Mouse (Mus musculus): ENCODE measurements at regions not wholly inside any gene's neighbourhood (a gene's known extent, or its start where the extent isn't known, plus 50 kb on each side); places are given as distances from the start of the nearest gene placed in this dataset.

DNA sequence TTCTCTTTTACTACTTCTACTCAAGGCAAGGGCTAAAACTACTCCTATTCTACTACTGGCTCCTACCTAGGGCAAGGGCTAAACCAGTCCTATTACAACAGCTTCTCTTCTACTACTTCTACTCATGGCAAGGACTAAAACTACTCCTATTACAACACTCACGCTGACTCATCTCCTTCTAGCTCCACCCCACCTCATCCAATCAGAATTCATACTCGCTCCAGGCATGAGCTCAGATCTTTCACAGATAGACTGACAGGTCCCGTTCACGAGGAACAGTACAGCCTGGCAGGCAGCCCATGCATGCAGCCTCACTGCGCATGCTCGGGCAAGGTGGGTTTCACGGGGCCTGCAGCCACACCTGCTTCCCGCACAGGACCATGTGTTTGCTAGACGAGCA is 79.6 kb upstream of the Nyx start:
- no peak overlapping the region for H3K27ac ChIP-seq
- no peak overlapping the region for H3K4me3 ChIP-seq (replicated peaks)
- H3K4me2 ChIP-seq: no peak overlapping the region
- 0 out of 2 replicates have a peak, but pooled peaks cover 4% of the 10 kb centered on the region for H3K9me3 ChIP-seq (replicated peaks)
- no peaks in the 10 kb centered on the region for H3K4me1 ChIP-seq
- H3K27me3 ChIP-seq: peaks cover 11% of the 10 kb centered on the region
- no peak overlapping the region for H3K9ac ChIP-seq
- WGBS: 78% methylated on average over 9 of the region's 9 CpGs
- no peak for ATAC-seq (replicated peaks; ENCODE audit: low FRiP score)
- H3K36me3 ChIP-seq: no peaks in the 10 kb centered on the region

DNA sequence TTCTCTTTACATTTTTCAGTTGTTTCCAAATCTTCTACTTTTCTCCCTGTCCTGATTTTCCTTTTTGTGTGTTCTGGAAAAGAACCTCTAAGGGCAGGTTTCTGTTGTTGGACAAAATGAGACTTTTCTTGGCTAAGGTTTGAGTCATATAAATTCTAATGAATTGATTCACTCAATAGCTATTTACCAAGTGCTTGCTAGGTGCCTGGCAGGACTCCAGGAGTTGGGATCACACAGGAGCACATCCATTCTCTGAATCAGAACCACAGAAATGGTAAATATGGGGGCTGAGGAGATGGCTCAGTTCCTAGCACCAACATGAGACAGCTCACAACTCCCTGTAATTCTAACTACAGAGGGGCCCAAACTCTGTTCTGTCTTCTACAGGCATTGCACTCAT is 67.4 kb upstream of the Nyx start:
- H3K4me2 ChIP-seq: no peak overlapping the region
- no peaks in the 10 kb centered on the region for H3K36me3 ChIP-seq
- H3K9me3 ChIP-seq (replicated peaks): no peaks in the 10 kb centered on the region
- H3K4me1 ChIP-seq: no peaks in the 10 kb centered on the region
- H3K4me3 ChIP-seq (replicated peaks): no peak overlapping the region
- H3K9ac ChIP-seq: no peak overlapping the region
- peaks cover 16% of the 10 kb centered on the region; the same call in 1 of the 2 replicates for H3K27me3 ChIP-seq
- ATAC-seq (replicated peaks; ENCODE audit: low FRiP score): no peak
- no peak overlapping the region for H3K27ac ChIP-seq

DNA sequence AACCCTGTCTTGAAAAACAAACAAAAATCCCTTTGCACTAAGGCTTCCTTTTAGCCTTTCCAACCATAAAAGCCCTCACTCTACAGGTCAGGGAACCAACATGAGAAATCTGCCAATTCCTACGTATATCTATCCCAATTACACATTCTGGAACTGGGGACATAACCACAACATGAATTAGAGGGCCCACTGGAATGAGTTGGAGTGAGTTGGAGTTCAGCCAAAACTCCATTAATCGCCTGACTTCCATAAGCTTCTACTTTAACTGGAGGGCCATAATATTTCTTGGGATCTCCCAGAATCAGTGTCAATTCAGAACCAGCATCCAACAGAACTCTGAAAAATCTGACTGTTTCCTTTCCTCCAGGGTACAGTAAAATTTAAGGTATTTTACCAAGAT is 53.2 kb upstream of the Nyx start:
- Histone ChIP-seq H3K9me3 (replicated peaks) (no peaks in the 10 kb centered on the region), H3K36me3 (no peaks in the 10 kb centered on the region), H3K4me3 (replicated peaks) (no peak overlapping the region), H3K9ac (no peak overlapping the region), H3K4me2 (no peak overlapping the region), H3K4me1 (no peaks in the 10 kb centered on the region), H3K27ac (no peak overlapping the region), H3K27me3 (peaks cover 51% of the 10 kb centered on the region)
- no peak for ATAC-seq (replicated peaks; ENCODE audit: low FRiP score)
- WGBS: 63% methylated on average over 2 of the region's 2 CpGs

DNA sequence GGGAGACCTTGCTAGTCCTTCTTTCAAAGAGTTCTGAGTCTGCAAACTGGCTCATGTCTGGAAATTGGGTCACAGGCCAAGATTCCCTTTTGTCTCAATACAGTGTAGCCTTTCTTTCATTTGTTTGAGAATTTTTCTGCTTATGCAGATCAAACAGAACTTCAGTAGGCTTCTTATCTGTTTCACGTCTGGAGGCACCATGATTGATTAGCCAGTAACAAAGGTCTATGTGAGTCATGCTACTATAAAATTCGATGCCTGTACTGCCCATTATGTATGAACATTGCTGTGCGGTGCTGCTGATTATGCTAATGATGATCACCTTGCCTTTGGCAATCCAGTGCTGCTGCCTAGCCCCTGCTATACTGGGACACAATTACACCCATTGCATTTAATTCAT is 52.8 kb upstream of the Nyx start:
- H3K9me3 ChIP-seq (replicated peaks): no peaks in the 10 kb centered on the region
- 49% methylated on average over 3 of the region's 3 CpGs for WGBS
- no peaks in the 10 kb centered on the region for H3K36me3 ChIP-seq
- no peak overlapping the region for H3K9ac ChIP-seq
- no peaks in the 10 kb centered on the region for H3K4me1 ChIP-seq
- peaks cover 53% of the 10 kb centered on the region for H3K27me3 ChIP-seq
- no peak overlapping the region for H3K4me2 ChIP-seq
- ATAC-seq (replicated peaks; ENCODE audit: low FRiP score): no peak
- H3K27ac ChIP-seq: no peak overlapping the region
- no peak overlapping the region for H3K4me3 ChIP-seq (replicated peaks)

All from kidney, embryonic 15.5 days (tissue).